Mouse (Mus musculus) midbrain, embryonic 13.5 days (tissue): ENCODE data around the gene Aurka. TPM values are rescaled to one million over a fixed set of nuclear protein-coding genes. Genes with fewer than 3 reads are reported as not detected.

Experiments used
- ATAC-seq: fragments of 200-750 bp; cut with Nextera tagmentation; 2 replicates; pipeline ENCODE4 v1.8.0; 2017; ENCODE audit warnings: mild to moderate bottlenecking, moderate TSS enrichment, moderate library complexity
- H3K27ac ChIP-seq: fragments of 300-500 bp; sonication (generic); 2 replicates; pipeline ENCODE4 v1.5.1; 2015; ENCODE audit warnings: inconsistent platforms, mild to moderate bottlenecking, moderate library complexity
- H3K27me3 ChIP-seq: fragments of 300-500 bp; sonication (generic); 2 replicates; pipeline ENCODE4 v1.6.1; 2015; ENCODE audit warnings: mild to moderate bottlenecking, inconsistent platforms
- H3K36me3 ChIP-seq: fragments of 300-500 bp; sonication (generic); 2 replicates; pipeline ENCODE4 v1.6.1; 2015; ENCODE audit warnings: mild to moderate bottlenecking, inconsistent platforms
- H3K4me1 ChIP-seq: fragments of 300-500 bp; sonication (generic); replicated peaks from 2 replicates; pipeline ENCODE4 v1.6.1; 2015; ENCODE audit warnings: inconsistent platforms
- H3K4me2 ChIP-seq: fragments of 300-500 bp; sonication (generic); replicated peaks from 2 replicates; pipeline ENCODE4 v1.6.1; 2015; ENCODE audit warnings: moderate library complexity, mild to moderate bottlenecking, inconsistent platforms
- H3K4me3 ChIP-seq: fragments of 300-500 bp; sonication (generic); replicated peaks from 2 replicates; pipeline ENCODE4 v1.5.1; 2015; ENCODE audit warnings: mild to moderate bottlenecking, inconsistent platforms
- H3K9ac ChIP-seq: fragments of 300-500 bp; sonication (generic); replicated peaks from 2 replicates; pipeline ENCODE4 v1.6.1; 2015; ENCODE audit warnings: mild to moderate bottlenecking, inconsistent platforms
- H3K9me3 ChIP-seq: fragments of 300-500 bp; sonication (generic); 2 replicates; pipeline ENCODE4 v1.6.1; 2016; ENCODE audit warnings: mild to moderate bottlenecking, inconsistent platforms
- WGBS: fragments of 180-500 bp; shearing (Covaris S2); methylation state at CpG from one replicate; pipeline ENCODE4 v1.1.7; 2015; 5-methylcytosine and 5-hydroxymethylcytosine counted together
- polyA plus RNA-seq: library from polyadenylated mRNA; unstranded; fragments of >200 nt; fragmentation: Nextera tagmentation; extraction: Ambion mirVana; gene quantifications from 2 replicates; pipeline ENCODE4 v1.2.1, GENCODE M21; 2015

The Aurka gene
- polyA plus RNA-seq, 1 experiment from 2014 or later: 42.1 TPM

DNA sequence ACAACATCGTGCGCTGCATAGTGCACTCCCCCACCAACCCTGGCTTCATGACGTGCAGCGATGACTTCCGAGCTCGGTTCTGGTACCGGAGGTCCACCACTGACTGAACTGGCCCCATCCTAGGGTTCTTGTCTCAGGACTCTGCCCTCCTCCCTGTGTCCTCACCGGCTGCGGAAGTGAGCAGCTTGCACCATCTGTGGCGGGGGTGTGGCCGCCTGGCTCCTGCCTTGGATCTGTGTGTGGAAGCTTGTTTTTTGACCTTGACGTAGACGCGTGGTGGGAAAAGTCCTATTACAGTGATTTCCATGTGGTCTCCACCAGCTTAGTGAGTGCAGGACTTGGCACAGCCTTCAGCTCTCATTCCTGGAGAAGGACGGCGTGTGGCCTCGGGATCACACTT lies 10.2 kb upstream of the Aurka start:
- peaks cover 69% of the 10 kb centered on the region for H3K36me3 ChIP-seq
- H3K9ac ChIP-seq: no peak overlapping the region
- WGBS: 97% methylated on average over 17 of the region's 17 CpGs
- ATAC-seq: no peak
- H3K9me3 ChIP-seq: no peaks in the 10 kb centered on the region
- no peaks in the 10 kb centered on the region for H3K27me3 ChIP-seq
- H3K27ac ChIP-seq: no peak overlapping the region
- H3K4me1 ChIP-seq: no peaks in the 10 kb centered on the region
- H3K4me2 ChIP-seq: no peak overlapping the region
- H3K4me3 ChIP-seq: no peak overlapping the region

DNA sequence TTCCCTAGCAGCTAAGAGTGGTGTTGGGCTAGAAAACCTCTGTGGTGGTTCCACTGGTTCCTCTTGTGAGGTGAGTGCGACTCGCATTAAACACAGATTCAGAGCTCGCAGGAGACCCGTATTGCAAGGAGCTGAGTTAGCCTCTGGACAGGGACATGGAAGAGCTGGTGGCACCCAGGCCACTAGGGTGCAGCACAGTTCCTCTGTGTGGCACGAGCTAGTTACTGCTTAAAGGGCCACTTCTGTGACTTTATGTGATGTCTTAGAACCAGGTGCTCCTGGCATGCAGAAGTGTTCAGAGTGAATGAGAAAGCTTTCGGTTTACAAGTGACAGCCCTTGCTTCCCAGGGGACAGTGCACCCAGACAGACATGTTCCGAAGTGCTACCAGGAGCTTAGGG lies 8.0 kb upstream of the Aurka start:
- H3K4me3 ChIP-seq: no peak overlapping the region
- no peaks in the 10 kb centered on the region for H3K27me3 ChIP-seq
- no peak overlapping the region for H3K27ac ChIP-seq
- H3K9me3 ChIP-seq: no peaks in the 10 kb centered on the region
- H3K9ac ChIP-seq: no peak overlapping the region
- H3K4me2 ChIP-seq: no peak overlapping the region
- no peak for ATAC-seq
- H3K36me3 ChIP-seq: peaks cover 90% of the 10 kb centered on the region
- 77% methylated on average over 7 of the region's 7 CpGs for WGBS
- no peaks in the 10 kb centered on the region for H3K4me1 ChIP-seq

DNA sequence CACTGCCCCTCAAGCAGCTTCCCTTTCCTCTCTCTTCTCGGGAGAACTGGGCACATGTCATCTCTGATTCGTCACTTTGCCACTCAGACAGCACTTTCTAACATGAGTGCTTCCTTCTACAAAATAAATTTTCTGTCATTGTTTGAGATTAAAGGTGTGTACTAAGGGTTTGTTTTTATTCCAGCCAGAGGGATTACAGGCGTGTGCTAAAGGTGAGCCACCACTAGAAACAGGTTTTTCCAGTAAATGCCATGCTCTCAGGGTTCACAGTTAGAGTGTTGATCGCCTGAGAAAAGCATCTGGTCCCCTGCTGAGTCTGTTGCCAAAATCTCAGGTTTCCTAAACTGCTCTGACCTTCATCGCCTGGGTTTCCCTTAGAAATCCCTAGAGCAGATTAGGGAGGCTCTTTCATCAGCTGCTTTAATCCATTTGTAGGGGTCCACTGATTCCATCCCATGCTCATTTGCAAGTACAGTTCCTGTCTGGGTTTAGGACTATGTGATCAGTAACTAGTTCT lies 6.7 kb upstream of the Aurka start:
- Histone ChIP-seq H3K9me3 (no peaks in the 10 kb centered on the region), H3K9ac (no peak overlapping the region), H3K4me3 (no peak overlapping the region), H3K27me3 (no peaks in the 10 kb centered on the region), H3K4me2 (no peak overlapping the region), H3K4me1 (peaks cover 2% of the 10 kb centered on the region), H3K27ac (no peak overlapping the region), H3K36me3 (peaks cover 94% of the 10 kb centered on the region)
- 79% methylated on average over 5 of the region's 5 CpGs for WGBS
- ATAC-seq: no peak

DNA sequence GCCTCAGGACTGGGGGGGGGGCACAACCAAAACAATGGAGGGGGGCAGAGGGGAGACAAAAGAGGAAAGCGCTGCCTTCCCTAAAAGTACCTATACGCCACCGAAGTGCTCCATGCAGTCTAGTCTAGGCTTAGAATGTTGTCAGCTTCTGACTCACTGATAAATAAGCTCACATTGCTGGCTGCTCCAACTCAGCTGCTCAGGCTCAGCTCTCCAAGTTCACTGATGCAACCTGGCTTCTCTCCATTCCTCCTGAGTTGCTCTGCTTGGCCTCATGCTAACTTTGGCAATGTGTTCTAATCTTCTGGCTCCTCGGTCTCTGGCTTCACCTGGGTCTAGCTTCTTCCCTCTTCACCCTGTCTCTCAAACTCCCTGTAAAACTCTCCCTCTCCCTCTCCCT lies 6.2 kb upstream of the Aurka start:
- Histone ChIP-seq H3K4me2 (no peak overlapping the region), H3K9ac (no peak overlapping the region), H3K4me3 (no peak overlapping the region), H3K27me3 (no peaks in the 10 kb centered on the region), H3K9me3 (no peaks in the 10 kb centered on the region), H3K4me1 (peaks cover 7% of the 10 kb centered on the region), H3K36me3 (peaks cover 89% of the 10 kb centered on the region), H3K27ac (no peak overlapping the region)
- 92% methylated on average over 4 of the region's 4 CpGs for WGBS
- no peak for ATAC-seq

DNA sequence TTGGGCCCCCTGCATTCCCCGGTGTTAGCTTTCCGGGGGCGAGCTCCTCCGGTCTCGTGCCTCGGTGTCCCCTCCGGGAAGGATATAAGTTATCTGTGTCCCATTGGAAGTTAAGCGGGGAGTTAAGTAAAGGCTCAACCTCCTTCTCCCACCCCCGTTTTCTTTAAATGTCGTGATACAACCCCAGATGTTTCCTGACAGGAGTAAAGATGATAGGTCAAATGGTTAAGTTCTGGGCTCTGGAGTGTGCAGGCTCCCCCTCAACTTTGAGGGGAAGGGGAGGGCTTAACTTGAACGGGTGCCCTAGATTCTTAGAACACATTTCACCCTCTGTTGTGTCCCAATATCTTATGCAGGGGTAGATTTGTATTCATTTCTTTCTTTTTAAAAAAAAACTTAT lies 923 bp upstream of the Aurka start:
- peaks cover 44% of the 10 kb centered on the region for H3K36me3 ChIP-seq
- no peaks in the 10 kb centered on the region for H3K27me3 ChIP-seq
- 0 out of 2 replicates have a peak, but pooled peaks have one; percentile 3 for ATAC-seq
- WGBS: 0% methylated on average over 11 of the region's 11 CpGs
- H3K4me2 ChIP-seq: peak overlapping the region; percentile 80
- H3K9ac ChIP-seq: peak overlapping the region; percentile 92
- no peaks in the 10 kb centered on the region for H3K9me3 ChIP-seq
- peaks cover 30% of the 10 kb centered on the region for H3K4me1 ChIP-seq
- H3K27ac ChIP-seq: 0 out of 2 replicates have a peak overlapping the region, but pooled peaks have one; percentile 30
- H3K4me3 ChIP-seq: peak overlapping the region; percentile 97

DNA sequence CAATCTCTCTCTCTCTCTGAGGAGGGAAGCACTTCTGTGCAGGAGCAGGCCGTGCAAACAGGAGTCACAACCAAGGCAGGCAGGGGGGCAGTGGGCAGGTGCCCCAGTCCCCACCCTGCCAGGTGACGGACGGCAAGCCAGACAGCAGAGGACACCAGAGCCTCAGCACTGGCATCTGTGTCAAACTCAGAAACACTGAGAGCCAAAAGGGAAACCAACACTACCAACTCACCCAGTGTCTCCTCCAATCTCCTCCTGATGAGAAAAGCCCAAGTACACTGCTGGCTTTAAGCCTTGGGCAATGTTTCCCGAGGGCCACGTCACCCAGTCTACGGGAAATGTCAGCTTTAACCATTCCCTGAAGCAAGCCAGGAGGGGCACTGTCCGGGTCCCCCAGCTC lies 7.2 kb downstream of the Aurka start:
- WGBS: 88% methylated on average over 7 of the region's 7 CpGs
- no peaks in the 10 kb centered on the region for H3K27me3 ChIP-seq
- H3K36me3 ChIP-seq: peaks cover 69% of the 10 kb centered on the region
- H3K9ac ChIP-seq: no peak overlapping the region
- H3K4me2 ChIP-seq: no peak overlapping the region
- no peak overlapping the region for H3K27ac ChIP-seq
- peaks cover 9% of the 10 kb centered on the region for H3K4me1 ChIP-seq
- no peaks in the 10 kb centered on the region for H3K9me3 ChIP-seq
- no peak for ATAC-seq
- no peak overlapping the region for H3K4me3 ChIP-seq

DNA sequence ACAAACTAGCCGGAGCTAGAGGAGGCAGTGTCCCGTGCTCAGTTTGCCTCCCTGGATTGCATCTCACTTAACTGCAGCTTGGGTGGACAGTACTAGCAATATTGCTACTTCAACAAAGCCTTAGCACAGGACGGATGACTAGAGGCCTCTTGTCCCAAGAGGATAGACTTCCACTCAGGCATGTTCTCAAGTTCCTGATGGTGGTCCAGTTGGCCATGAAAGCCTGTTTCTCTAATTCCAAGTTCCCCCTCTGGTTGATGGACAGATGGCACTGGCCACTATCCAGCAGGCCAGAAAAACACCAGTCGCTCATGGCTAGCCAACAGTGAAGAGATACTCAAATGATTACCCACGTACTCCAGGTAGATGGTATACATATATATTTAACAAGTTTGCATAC lies 14.5 kb downstream of the Aurka start:
- WGBS: 79% methylated on average over 5 of the region's 5 CpGs
- H3K4me1 ChIP-seq: peaks cover 10% of the 10 kb centered on the region
- no peak for ATAC-seq
- H3K4me2 ChIP-seq: no peak overlapping the region
- peaks cover 49% of the 10 kb centered on the region for H3K36me3 ChIP-seq
- H3K27me3 ChIP-seq: no peaks in the 10 kb centered on the region
- H3K9ac ChIP-seq: no peak overlapping the region
- no peaks in the 10 kb centered on the region for H3K9me3 ChIP-seq
- no peak overlapping the region for H3K4me3 ChIP-seq
- 0 out of 2 replicates have a peak overlapping the region, but pooled peaks have one; percentile 51 for H3K27ac ChIP-seq

DNA sequence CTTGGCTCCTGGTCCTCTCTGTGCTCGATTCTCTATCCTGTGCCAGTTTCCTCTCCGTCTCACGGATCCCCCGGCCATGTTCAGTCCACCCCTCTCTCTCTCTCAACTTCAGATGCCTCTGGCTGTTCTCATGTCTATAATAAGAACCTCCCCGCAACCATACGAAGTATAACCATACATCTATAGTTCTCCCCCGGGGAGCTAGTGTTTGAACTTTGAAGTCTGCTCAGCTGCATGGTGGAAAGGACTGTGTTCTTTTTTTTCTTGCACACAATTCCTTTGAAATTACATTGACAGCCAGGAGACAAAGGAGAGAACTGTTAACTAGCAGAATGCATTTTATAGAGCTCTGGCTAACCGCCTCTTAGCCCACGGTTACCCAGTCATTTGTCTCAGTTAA lies 15.6 kb downstream of the Aurka start:
- Histone ChIP-seq H3K9ac (no peak overlapping the region), H3K4me3 (no peak overlapping the region), H3K9me3 (no peaks in the 10 kb centered on the region), H3K4me1 (peaks cover 10% of the 10 kb centered on the region), H3K4me2 (no peak overlapping the region), H3K36me3 (peaks cover 45% of the 10 kb centered on the region), H3K27ac (peak overlapping the region; percentile 51; the same call in 1 of the 2 replicates), H3K27me3 (no peaks in the 10 kb centered on the region)
- peak; percentile 28; the same call in 1 of the 2 replicates for ATAC-seq
- 65% methylated on average over 9 of the region's 9 CpGs for WGBS

DNA sequence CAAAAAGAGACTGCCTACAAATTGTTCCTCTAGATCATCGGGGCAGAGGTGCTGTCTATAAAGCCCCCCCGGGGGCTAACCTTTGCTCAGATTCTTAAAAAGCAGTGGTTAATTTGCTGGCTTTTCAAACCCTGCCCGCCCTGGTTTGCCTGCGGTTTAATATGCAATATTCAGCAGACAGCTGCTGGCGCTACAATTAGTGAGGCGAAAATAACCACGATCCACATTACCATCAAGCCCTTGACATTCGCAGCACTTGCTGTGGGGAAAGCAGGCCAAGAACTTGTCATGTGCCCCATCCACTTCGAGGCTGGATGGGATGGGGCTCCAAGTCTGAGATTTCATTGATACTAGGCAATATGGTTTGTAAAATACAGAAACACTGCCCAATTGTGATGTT lies 17.1 kb downstream of the Aurka start:
- Histone ChIP-seq H3K36me3 (peaks cover 30% of the 10 kb centered on the region), H3K4me2 (no peak overlapping the region), H3K4me3 (no peak overlapping the region), H3K27ac (peak overlapping the region; percentile 30; the same call in 1 of the 2 replicates), H3K9ac (no peak overlapping the region), H3K9me3 (no peaks in the 10 kb centered on the region), H3K4me1 (peaks cover 18% of the 10 kb centered on the region), H3K27me3 (no peaks in the 10 kb centered on the region)
- ATAC-seq: no peak
- WGBS: 53% methylated on average over 9 of the region's 9 CpGs

DNA sequence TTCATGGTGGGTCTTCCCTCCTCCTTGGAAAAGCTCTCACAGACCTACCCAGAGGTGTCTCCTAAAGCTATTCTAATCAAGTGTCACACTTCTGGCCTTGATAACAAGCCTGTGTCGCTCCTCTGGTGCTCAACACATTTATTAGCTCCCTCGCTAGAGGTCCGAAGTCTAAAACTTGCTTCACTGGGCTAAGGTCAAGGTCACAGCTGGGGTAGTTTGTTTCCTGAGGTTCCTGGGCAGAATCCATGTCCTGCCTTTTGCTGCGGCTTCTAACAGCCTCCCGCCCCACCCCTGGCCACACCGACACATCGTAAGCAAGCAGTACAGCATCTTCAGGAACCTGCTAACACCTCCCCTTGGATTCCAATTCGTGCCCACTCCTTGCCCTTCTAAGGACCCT lies 19.6 kb downstream of the Aurka start:
- Histone ChIP-seq H3K4me3 (no peak overlapping the region), H3K27me3 (no peaks in the 10 kb centered on the region), H3K4me1 (peaks cover 38% of the 10 kb centered on the region), H3K9ac (no peak overlapping the region), H3K4me2 (no peak overlapping the region), H3K36me3 (peaks cover 7% of the 10 kb centered on the region), H3K27ac (no peak overlapping the region), H3K9me3 (no peaks in the 10 kb centered on the region)
- ATAC-seq: no peak
- 85% methylated on average over 8 of the region's 8 CpGs for WGBS

DNA sequence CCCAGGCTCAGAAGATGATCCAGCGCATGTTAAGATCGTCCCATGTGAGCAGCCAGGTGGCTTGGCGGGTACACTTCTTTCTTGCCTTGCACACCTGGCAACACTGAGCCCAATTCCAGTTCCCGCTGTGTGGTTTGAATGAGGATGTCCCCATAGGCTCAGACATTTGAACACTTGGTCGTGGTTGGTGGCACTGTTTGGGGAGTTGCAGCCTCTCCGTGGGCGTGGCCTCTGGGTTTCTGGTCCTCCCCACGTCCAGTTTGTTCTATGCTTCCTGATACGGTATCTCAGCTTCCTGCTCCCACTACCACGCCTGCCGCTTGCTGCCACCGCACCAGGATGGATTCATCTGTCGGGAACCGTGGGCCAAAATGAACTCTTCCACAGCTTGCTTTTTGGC lies 20.6 kb downstream of the Aurka start:
- Histone ChIP-seq H3K4me3 (no peak overlapping the region), H3K27ac (no peak overlapping the region), H3K9me3 (no peaks in the 10 kb centered on the region), H3K36me3 (no peaks in the 10 kb centered on the region), H3K9ac (no peak overlapping the region), H3K27me3 (no peaks in the 10 kb centered on the region), H3K4me1 (peaks cover 36% of the 10 kb centered on the region), H3K4me2 (no peak overlapping the region)
- no peak for ATAC-seq
- 80% methylated on average over 14 of the region's 14 CpGs for WGBS

DNA sequence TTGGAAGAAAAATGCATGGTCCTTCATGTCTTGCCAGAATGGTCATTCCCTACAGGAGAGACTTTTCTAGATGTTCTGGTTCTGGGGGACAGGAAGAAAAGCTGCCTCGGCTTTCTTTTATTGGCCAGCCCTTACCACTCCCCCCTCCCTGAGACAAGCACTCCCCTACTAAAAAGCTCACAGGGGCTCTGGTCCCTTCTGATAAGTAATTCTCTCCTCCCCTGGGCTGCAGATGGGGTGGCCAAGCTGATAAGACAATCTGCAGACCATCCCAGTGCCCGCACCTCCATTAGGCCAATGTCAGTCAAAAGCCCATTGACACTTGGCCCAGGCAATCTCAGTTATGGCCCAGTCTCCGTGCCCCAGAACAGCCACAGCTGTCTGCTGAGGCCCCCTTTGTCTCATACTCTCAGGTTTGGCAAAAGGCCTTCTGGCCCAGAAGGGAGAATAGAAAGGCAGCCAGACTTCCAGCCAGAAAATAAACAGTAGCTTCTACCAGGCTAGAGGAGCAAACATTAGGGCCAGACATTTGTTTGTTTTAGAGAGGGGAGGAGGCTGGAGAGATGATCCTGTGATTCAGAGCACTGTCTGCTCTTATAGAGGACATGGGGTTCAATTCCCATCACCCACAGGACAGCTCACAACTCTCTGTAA lies 21.9 kb downstream of the Aurka start:
- Histone ChIP-seq H3K36me3 (no peaks in the 10 kb centered on the region), H3K4me2 (no peak overlapping the region), H3K9ac (no peak overlapping the region), H3K9me3 (no peaks in the 10 kb centered on the region), H3K4me1 (peaks cover 40% of the 10 kb centered on the region), H3K27me3 (0 out of 2 replicates have a peak, but pooled peaks cover 3% of the 10 kb centered on the region), H3K4me3 (no peak overlapping the region), H3K27ac (peak overlapping the region; percentile 68)
- WGBS: 48% methylated on average over 3 of the region's 3 CpGs
- ATAC-seq: no peak
